Mouse (Mus musculus): ENCODE results near the gene Rbpjl.

DNA sequence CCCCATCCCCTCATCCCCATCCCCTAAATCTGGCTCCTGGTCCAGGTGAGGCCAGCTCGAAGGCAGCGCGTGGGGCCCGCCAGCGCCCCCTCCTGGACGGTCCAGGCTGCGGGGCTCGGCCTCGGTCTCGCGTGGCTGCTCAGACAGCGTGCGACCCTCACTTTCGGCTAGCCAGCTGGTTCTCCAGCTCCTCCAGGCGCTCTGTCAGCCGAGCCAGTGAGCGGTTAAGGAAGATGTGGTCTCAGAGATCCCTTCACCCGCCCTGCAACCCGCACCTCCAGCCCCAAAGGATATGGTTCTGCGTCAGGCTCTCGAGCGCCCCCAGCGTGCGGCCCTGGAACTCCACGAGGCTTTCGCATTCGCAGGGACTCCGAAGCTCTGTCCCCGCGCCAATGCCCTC is 13.4 kb upstream of the Rbpjl start:
- no peak for TF ChIP-seq EP300 (optimal IDR thresholded peaks at IDR 0.05)
- peak; percentile 84 for TF ChIP-seq CTCF (IDR thresholded peaks at IDR 0.05; ENCODE audit: low read depth)

All from stomach, postnatal 0 days (tissue).